Mouse (Mus musculus): ENCODE data around the gene Hint1.
"Not testable (repeated sequence)": the region's sequence is repeated elsewhere in the genome, so short reads cannot be mapped to it uniquely, and the experiment has no call there.

Hint1 gene

GRCm38 (mm10) chr11:54896646-54897045 lies 30.5 kb downstream of the Hint1 start:
- DNase-seq (ENCODE audit: low spot score in 2 of 2): not testable (repeated sequence)

- DNase-seq (ENCODE audit: low spot score in 2 of 2): no peak
Measured at GRCm38 (mm10) chr11:54897470-54897869, 31.3 kb downstream of the Hint1 start.

- no peak for DNase-seq (ENCODE audit: low spot score in 2 of 2)
Measured at GRCm38 (mm10) chr11:54899657-54900056, 33.5 kb downstream of the Hint1 start.

GRCm38 (mm10) chr11:54902333-54903323 lies 36.4 kb downstream of the Hint1 start, which contains the start of gene Gpx3:
Gpx3 (plus strand) TSS chr11:54902453.
- peak; percentile 22 to 28 for DNase-seq (ENCODE audit: low spot score in 2 of 2)

- DNase-seq (ENCODE audit: low spot score in 2 of 2): no peak
Measured at GRCm38 (mm10) chr11:54903339-54903738, 37.2 kb downstream of the Hint1 start.

GRCm38 (mm10) chr11:54903940-54904706 lies 37.9 kb downstream of the Hint1 start:
- DNase-seq (ENCODE audit: low spot score in 2 of 2): no peak

- DNase-seq (ENCODE audit: low spot score in 2 of 2): no peak
Measured at GRCm38 (mm10) chr11:54905086-54905485, 38.9 kb downstream of the Hint1 start.

GRCm38 (mm10) chr11:54905931-54906330 lies 39.7 kb downstream of the Hint1 start:
- DNase-seq (ENCODE audit: low spot score in 2 of 2): no peak

GRCm38 (mm10) chr11:54906466-54906865 lies 40.3 kb downstream of the Hint1 start:
- DNase-seq (ENCODE audit: low spot score in 2 of 2): no peak

- DNase-seq (ENCODE audit: low spot score in 2 of 2): no peak
Measured at GRCm38 (mm10) chr11:54907259-54907658, 41.1 kb downstream of the Hint1 start.

GRCm38 (mm10) chr11:54909273-54909672 lies 43.1 kb downstream of the Hint1 start:
- no peak for DNase-seq (ENCODE audit: low spot score in 2 of 2)

GRCm38 (mm10) chr11:54910081-54910665 lies 44.0 kb downstream of the Hint1 start:
- DNase-seq (ENCODE audit: low spot score in 2 of 2): no peak

GRCm38 (mm10) chr11:54911201-54911600 lies 45.0 kb downstream of the Hint1 start:
- no peak for DNase-seq (ENCODE audit: low spot score in 2 of 2)

- DNase-seq (ENCODE audit: low spot score in 2 of 2): no peak
Measured at GRCm38 (mm10) chr11:54911671-54912502, 45.7 kb downstream of the Hint1 start.

- no peak for DNase-seq (ENCODE audit: low spot score in 2 of 2)
Measured at GRCm38 (mm10) chr11:54912503-54913316, 46.5 kb downstream of the Hint1 start.

GRCm38 (mm10) chr11:54913841-54914240 lies 47.7 kb downstream of the Hint1 start:
- DNase-seq (ENCODE audit: low spot score in 2 of 2): no peak

GRCm38 (mm10) chr11:54917461-54917860 lies 51.3 kb downstream of the Hint1 start:
- DNase-seq (ENCODE audit: low spot score in 2 of 2): no peak

GRCm38 (mm10) chr11:54918273-54918672 lies 52.1 kb downstream of the Hint1 start:
- DNase-seq (ENCODE audit: low spot score in 2 of 2): no peak
